Mouse (Mus musculus) CD4-positive, CD25-positive, alpha-beta regulatory T cell, adult 2 months (primary cell): Measurements from ENCODE around the gene Olfr785.
"Not testable (repeated sequence)": the region's sequence is repeated elsewhere in the genome, so short reads cannot be mapped to it uniquely, and the experiment has no call there.

Experiments used
- DNase-seq: peaks from one replicate; pipeline ENCODE4 v3.0.0-alpha.2; 2012; ENCODE audit warnings: low read depth, low spot score

Gene Olfr785

GRCm38 (mm10) chr10:129405126-129405525 lies at the start of gene Olfr785:
TSS of gene Olfr785 (plus strand) at chr10:129405426.
- no peak for DNase-seq

DNA sequence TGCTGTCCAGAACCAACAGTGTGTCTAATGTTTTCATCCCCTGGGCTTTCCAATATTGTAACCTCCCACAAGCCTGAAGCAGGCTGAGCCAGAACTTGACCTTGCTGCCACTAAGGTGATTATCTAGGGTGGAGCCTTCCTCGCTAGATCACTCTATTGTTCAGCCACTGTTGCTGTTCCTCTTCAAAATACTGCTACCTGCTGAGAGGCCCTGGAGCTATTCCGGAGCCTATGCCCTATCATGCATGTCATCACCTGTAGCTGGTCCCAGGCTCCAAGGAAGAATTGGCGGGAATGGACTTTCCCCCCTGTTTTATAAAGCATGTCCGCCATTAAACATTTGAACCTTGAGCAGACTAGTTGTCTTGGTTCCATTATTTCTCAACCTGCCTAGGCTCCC lies 48.7 kb upstream of the Olfr785 start:
- DNase-seq = not testable (repeated sequence)

DNA sequence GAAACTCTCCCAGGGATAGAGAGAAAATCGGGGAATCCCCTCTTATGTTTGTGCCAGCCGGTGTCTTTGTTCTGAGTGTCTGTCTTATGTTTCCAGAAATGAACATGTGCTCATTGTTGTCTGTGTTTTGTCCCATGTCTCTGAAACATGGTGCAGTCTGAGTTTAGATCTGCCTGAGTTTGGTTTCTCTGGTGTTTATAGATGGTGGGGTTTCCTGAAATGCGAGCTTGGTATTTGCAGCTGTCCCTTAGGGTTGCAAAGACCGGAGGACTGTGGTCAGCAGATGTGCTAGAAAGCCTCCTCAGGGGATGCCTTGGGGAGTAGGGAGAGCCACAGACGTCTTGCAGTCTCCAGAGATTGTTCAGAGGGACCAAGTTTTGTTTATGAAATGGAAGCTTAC lies 47.9 kb upstream of the Olfr785 start:
- no peak for DNase-seq

GRCm38 (mm10) chr10:129374051-129374450 lies 31.2 kb upstream of the Olfr785 start:
- DNase-seq = not testable (repeated sequence)

- DNase-seq = no peak
These were observed 21.4 kb upstream of the Olfr785 start, which contains the start of gene Olfr784 for GRCm38 (mm10) chr10:129383783-129384182. TSS of gene Olfr784 (plus strand) at chr10:129384083.

DNA sequence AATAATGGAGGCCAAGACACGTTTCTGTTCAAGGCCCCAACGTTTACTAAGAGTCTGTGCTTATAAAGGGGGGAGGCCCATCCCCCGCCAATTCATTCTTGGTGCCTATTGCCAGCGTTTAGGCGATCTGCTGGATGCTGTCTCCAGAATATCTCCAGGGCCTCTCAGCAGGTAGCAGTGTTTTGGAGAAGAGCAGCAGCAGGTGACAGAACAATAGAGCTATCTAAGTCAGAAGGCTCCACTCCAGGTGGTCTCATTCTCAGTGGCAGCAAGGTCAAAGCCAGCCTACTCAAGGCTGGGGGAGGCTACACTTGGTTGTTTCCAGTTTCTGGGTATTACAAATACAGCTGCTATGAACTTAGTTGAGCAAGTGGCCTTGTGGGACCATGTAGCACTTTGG lies 4.3 kb upstream of the Olfr785 start:
- DNase-seq = no peak

DNA sequence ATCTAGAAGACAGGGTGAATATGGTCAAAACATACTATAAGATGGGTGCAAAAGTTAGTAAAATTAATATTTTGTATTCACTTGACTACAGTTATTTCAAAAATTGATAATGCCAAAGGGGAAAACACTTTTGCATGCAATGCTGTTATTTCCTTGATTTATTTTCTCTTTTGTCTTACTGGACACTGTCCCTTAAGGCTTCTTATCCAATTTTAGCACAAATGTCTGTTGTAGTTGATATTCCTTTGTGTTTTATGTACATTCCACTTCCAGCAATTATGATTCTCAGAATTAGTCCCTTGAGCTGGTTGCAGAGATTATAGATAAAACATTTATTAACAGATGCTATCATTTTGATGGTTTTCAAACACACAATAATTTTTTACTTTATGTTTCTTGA lies 21.8 kb downstream of the Olfr785 start, which contains the start of gene Olfr786:
Olfr786 (plus strand) TSS at position 301 of the 400 bp plus-strand sequence.
- no peak for DNase-seq
